Mouse (Mus musculus): Measurements from ENCODE around the gene Wdfy3. TPM values are rescaled to one million over a fixed set of nuclear protein-coding genes. Genes with fewer than 3 reads are reported as not detected.

The Wdfy3 gene
- polyA plus RNA-seq, 1 experiment, result 24.5 TPM

DNA sequence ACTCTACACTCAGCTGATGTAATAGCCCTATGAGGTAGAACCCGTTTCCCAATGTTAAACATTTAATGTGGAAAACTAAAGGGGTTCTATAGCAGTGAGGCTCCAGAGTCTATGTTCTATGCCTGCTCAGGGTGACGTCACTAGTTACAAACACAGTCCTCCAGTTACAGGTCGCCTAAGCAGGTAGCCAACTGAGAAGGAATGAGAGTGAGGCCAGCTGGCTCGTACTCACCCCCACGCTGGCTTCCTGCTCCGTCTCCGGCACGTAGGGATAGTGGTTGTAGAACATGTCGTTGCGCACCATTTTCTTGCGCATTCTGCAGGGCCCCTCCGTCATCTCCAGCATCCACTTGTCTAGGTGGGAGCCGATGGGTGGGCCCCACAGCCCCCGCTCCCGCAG, 187.5 kb downstream of the Wdfy3 start:
- Histone ChIP-seq H3K27me3 (ENCODE audit: control insufficient read depth, insufficient read depth, low read length) (no peaks in the 10 kb centered on the region), H3K27ac (ENCODE audit: control insufficient read depth, insufficient read depth, low read depth, low read length) (no peak overlapping the region), H3K4me3 (ENCODE audit: control insufficient read depth, low read depth, low read length) (no peak overlapping the region), H3K4me1 (ENCODE audit: control insufficient read depth, insufficient read depth, low read length) (no peaks in the 10 kb centered on the region), H3K36me3 (ENCODE audit: control insufficient read depth, insufficient read depth, low read length) (peaks cover 2% of the 10 kb centered on the region; the same call in 1 of the 2 replicates)
- no peak for TF ChIP-seq POLR2A (IDR thresholded peaks at IDR 0.05; ENCODE audit: control insufficient read depth, low read depth, low read length)
- TF ChIP-seq CTCF (IDR thresholded peaks at IDR 0.05; ENCODE audit: control insufficient read depth, insufficient read depth, insufficient replicate concordance, low read depth, low read length), result no peak

DNA sequence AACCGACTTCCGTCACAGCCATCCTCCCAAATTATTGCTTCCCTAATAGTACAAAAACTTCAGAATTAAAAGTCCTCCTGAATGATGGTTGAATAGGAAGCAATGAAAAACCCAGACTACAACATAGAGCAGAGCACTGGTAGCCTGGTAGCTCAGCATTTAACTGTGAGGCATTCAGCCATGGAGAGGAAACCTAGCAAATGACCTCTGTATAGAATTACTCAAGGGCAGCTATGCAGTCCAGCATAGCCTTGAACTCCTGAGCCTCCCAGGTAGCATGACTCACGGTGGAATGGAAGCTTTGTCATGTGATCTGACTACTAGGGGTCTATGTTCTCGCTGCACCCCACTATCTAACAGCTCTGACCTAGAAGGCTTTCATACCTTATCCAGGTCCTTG, 189.8 kb downstream of the Wdfy3 start:
- TF ChIP-seq POLR2A (IDR thresholded peaks at IDR 0.05; ENCODE audit: control insufficient read depth, low read depth, low read length) (no peak), CTCF (IDR thresholded peaks at IDR 0.05; ENCODE audit: control insufficient read depth, insufficient read depth, insufficient replicate concordance, low read depth, low read length) (no peak)
- Histone ChIP-seq H3K27ac (ENCODE audit: control insufficient read depth, insufficient read depth, low read depth, low read length) (no peak overlapping the region), H3K27me3 (ENCODE audit: control insufficient read depth, insufficient read depth, low read length) (no peaks in the 10 kb centered on the region), H3K4me3 (ENCODE audit: control insufficient read depth, low read depth, low read length) (no peak overlapping the region), H3K4me1 (ENCODE audit: control insufficient read depth, insufficient read depth, low read length) (no peaks in the 10 kb centered on the region), H3K36me3 (ENCODE audit: control insufficient read depth, insufficient read depth, low read length) (peaks cover 2% of the 10 kb centered on the region; the same call in 1 of the 2 replicates)

DNA sequence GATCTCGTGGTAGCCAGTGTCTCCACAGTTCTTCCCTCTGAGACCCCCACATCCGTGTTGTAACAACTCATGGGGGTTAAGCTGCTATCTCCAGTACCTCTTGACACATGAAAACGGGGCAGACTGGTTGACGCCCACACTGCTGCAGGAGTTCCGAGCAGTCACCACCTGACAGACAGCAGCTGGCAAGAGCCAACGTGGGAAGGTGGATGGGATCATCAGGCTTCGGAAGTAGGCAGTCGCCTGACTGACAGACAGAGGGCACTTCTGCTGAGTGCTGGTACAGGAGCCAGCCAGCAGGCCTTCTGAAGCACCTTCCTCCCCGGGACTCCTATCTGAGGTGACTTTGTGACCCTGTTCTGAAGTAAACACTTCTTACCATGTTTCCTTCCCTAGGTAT, 191.3 kb downstream of the Wdfy3 start:
- H3K27me3 ChIP-seq (ENCODE audit: control insufficient read depth, insufficient read depth, low read length), result no peaks in the 10 kb centered on the region
- H3K36me3 ChIP-seq (ENCODE audit: control insufficient read depth, insufficient read depth, low read length), result peaks cover 1% of the 10 kb centered on the region; the same call in 1 of the 2 replicates
- no peak for TF ChIP-seq CTCF (IDR thresholded peaks at IDR 0.05; ENCODE audit: control insufficient read depth, insufficient read depth, insufficient replicate concordance, low read depth, low read length)
- no peak for TF ChIP-seq POLR2A (IDR thresholded peaks at IDR 0.05; ENCODE audit: control insufficient read depth, low read depth, low read length)
- H3K27ac ChIP-seq (ENCODE audit: control insufficient read depth, insufficient read depth, low read depth, low read length), result no peak overlapping the region
- no peaks in the 10 kb centered on the region for H3K4me1 ChIP-seq (ENCODE audit: control insufficient read depth, insufficient read depth, low read length)
- H3K4me3 ChIP-seq (ENCODE audit: control insufficient read depth, low read depth, low read length), result no peak overlapping the region

DNA sequence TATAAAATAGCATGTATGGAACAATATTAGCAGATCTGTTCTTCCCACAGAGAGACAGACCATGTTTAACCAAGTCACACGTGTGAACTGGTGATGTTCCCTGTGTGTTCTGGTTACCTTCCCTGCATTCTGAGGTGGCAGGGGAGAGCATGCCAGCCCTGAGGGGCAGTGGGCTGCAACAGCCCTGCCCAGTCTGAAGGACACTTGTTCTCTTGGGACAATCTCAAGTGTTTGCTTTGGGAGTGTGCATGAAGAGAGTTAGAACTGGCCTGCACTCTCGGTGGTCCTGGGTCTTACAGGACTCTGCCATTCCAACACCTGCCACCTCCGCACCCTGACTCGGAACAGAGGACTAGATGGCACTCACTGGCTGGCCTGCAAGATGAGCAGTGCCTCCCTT, 193.5 kb downstream of the Wdfy3 start:
- Histone ChIP-seq H3K36me3 (ENCODE audit: control insufficient read depth, insufficient read depth, low read length) (peaks cover 1% of the 10 kb centered on the region; the same call in 1 of the 2 replicates), H3K4me1 (ENCODE audit: control insufficient read depth, insufficient read depth, low read length) (no peaks in the 10 kb centered on the region), H3K27ac (ENCODE audit: control insufficient read depth, insufficient read depth, low read depth, low read length) (no peak overlapping the region), H3K27me3 (ENCODE audit: control insufficient read depth, insufficient read depth, low read length) (no peaks in the 10 kb centered on the region), H3K4me3 (ENCODE audit: control insufficient read depth, low read depth, low read length) (no peak overlapping the region)
- TF ChIP-seq POLR2A (IDR thresholded peaks at IDR 0.05; ENCODE audit: control insufficient read depth, low read depth, low read length), result no peak
- TF ChIP-seq CTCF (IDR thresholded peaks at IDR 0.05; ENCODE audit: control insufficient read depth, insufficient read depth, insufficient replicate concordance, low read depth, low read length), result no peak

DNA sequence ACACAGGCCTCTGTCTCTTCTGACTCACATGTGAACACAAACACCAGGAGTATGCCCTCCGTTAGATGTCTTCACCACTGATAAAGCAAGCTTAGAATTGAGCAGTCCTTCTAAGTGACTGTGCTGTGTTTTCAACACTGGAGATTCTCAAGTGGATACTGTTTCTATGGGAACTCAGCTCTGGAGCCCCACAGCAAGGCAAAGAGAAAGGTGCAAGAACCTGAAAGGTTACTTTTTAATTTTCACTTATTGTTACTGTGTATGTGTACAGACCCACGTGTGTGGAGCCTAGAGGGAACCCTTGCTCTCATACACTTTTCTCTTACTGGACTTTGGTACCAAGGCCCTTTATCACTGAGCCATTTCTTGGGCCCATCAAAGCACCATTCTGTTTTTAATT, 203.0 kb downstream of the Wdfy3 start:
- H3K36me3 ChIP-seq (ENCODE audit: control insufficient read depth, insufficient read depth, low read length), result no peaks in the 10 kb centered on the region

DNA sequence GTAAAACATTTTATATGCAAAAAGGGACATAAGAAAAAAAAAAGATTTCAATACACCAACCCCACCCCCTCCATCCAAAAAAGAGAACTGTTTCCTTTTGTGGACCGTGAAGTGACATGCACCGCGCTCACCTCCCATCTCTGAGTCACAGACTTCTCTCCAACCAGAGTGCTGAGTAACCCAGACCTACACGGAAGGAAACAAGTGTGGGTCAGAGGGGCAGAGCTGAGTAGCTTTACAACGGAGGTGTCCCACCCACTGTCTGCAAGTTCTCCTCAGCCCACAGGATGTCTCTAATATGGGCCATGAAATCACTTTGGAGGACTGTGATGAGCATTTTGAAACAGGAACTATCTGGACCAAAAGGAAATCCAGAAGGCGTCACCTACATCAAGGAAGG, 205.8 kb downstream of the Wdfy3 start:
- no peak overlapping the region for H3K27ac ChIP-seq (ENCODE audit: control insufficient read depth, insufficient read depth, low read depth, low read length)
- H3K4me1 ChIP-seq (ENCODE audit: control insufficient read depth, insufficient read depth, low read length), result no peaks in the 10 kb centered on the region
- H3K27me3 ChIP-seq (ENCODE audit: control insufficient read depth, insufficient read depth, low read length), result no peaks in the 10 kb centered on the region
- H3K4me3 ChIP-seq (ENCODE audit: control insufficient read depth, low read depth, low read length), result no peak overlapping the region
- TF ChIP-seq CTCF (IDR thresholded peaks at IDR 0.05; ENCODE audit: control insufficient read depth, insufficient read depth, insufficient replicate concordance, low read depth, low read length), result no peak
- TF ChIP-seq POLR2A (IDR thresholded peaks at IDR 0.05; ENCODE audit: control insufficient read depth, low read depth, low read length), result no peak
- peaks cover 2% of the 10 kb centered on the region; the same call in 1 of the 2 replicates for H3K36me3 ChIP-seq (ENCODE audit: control insufficient read depth, insufficient read depth, low read length)

More for the DNA sequence above, 203.0 kb downstream of the Wdfy3 start:
- no peaks in the 10 kb centered on the region for H3K27me3 ChIP-seq (ENCODE audit: control insufficient read depth, insufficient read depth, low read length)
- no peak overlapping the region for H3K27ac ChIP-seq (ENCODE audit: control insufficient read depth, insufficient read depth, low read depth, low read length)
- TF ChIP-seq POLR2A (IDR thresholded peaks at IDR 0.05; ENCODE audit: control insufficient read depth, low read depth, low read length) (no peak), CTCF (IDR thresholded peaks at IDR 0.05; ENCODE audit: control insufficient read depth, insufficient read depth, insufficient replicate concordance, low read depth, low read length) (no peak)
- H3K4me1 ChIP-seq (ENCODE audit: control insufficient read depth, insufficient read depth, low read length), result no peaks in the 10 kb centered on the region
- H3K4me3 ChIP-seq (ENCODE audit: control insufficient read depth, low read depth, low read length), result no peak overlapping the region

DNA sequence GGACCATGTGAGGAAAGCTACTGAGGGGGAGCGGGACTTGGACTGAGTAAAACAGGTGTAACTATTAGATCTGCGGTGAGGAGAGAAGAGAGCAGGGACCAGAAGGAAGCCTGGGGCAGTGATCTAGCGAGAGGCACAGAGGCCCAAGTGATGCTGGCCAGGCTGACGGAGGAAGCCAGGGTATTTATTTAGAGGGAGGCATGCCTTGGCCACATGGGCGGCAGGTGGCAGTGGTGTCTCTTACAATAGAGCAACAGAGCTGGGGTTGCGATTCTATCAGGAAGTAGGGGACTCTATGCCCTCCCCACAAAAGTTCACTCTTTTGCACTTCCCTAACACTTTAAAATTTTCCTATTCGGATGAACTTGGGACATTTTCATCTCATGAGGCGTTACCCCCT, 207.1 kb downstream of the Wdfy3 start:
- TF ChIP-seq POLR2A (IDR thresholded peaks at IDR 0.05; ENCODE audit: control insufficient read depth, low read depth, low read length), result no peak
- TF ChIP-seq CTCF (IDR thresholded peaks at IDR 0.05; ENCODE audit: control insufficient read depth, insufficient read depth, insufficient replicate concordance, low read depth, low read length), result no peak
- H3K4me3 ChIP-seq (ENCODE audit: control insufficient read depth, low read depth, low read length), result no peak overlapping the region
- H3K36me3 ChIP-seq (ENCODE audit: control insufficient read depth, insufficient read depth, low read length), result peaks cover 2% of the 10 kb centered on the region; the same call in 1 of the 2 replicates
- no peak overlapping the region for H3K27ac ChIP-seq (ENCODE audit: control insufficient read depth, insufficient read depth, low read depth, low read length)
- H3K4me1 ChIP-seq (ENCODE audit: control insufficient read depth, insufficient read depth, low read length), result no peaks in the 10 kb centered on the region
- H3K27me3 ChIP-seq (ENCODE audit: control insufficient read depth, insufficient read depth, low read length), result no peaks in the 10 kb centered on the region

Measured in testis, adult 2 months (tissue).